14 mouse cellular contexts compared by ENCODE assay signal in the genomic region with DNA sequence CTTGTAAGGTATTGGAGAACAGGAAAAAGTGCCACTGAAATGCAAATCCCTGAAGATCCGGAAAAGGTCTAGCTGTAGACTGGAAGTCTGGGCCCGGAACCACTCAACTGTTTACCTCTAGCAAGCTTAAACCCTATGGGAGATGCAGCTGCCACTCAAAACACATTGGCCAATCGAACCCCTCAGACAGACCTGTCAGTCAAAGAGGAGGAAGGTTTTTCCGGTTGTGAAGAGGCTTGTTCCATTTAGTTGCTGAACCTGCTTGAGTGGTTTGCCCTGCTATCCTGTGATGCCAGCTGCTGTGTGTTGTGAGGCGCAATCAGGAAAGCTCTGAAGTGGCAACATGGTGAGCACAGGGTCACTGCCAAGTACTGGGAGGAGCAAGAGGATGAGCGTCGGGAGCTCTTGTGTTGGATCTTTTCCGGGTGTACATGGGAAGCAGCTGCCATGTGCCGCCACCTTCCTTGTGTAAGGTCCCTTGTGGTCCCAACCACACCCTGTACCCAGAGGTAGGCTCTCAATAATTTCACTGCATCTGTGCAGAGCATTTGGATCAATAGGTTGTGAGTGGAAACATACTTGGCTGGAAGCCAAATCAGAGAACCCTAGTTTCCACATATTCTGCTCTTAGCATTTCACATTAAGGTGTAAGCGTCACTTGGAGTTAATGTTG. TPM values are rescaled to one million over a fixed set of nuclear protein-coding genes. Genes with fewer than 3 reads are reported as not detected.
DNase-seq lines count a peak whose midpoint lies in the region; ATAC-seq lines count a peak whose summit lies in the region.
"Had no signal": no experiment of that assay in that cellular context is flagged by ENCODE, and none has a peak within 500 bp of the region (broad histone marks: within the 10 kb centered on the region; RNA-seq: fewer than 3 reads in every experiment).

No protein-coding gene starts in this region.

- DNase-seq in MN1 (ENCODE audit: low spot score) = peak; percentile 41
- peak; percentile 33 for DNase-seq in c-Kit-positive CD71-positive TER-119-positive erythroid progenitor cells, embryonic 14.5 days (ENCODE audit: low spot score)
- DNase-seq in lung, postnatal 14 days = no peak
- DNase-seq in layer of hippocampus, postnatal 25 days (ENCODE audit: extremely low spot score in 1 of 2, low spot score in 1 of 2) = no peak
- DNase-seq: heart, postnatal 36 days; kidney, adult 9 months; right cerebral cortex, postnatal 14 days had no signal

- no peaks in the 10 kb centered on the region for H3K4me1 ChIP-seq in intestine, embryonic 16.5 days (ENCODE audit: control insufficient read depth, insufficient read depth, low read length)
- no peaks in the 10 kb centered on the region for H3K4me1 ChIP-seq in intestine, embryonic 15.5 days (replicated peaks)
- no peaks in the 10 kb centered on the region for H3K4me1 ChIP-seq in liver, embryonic 16.5 days (ENCODE audit: control insufficient read depth, low read depth, low read length)
- H3K4me1 ChIP-seq: limb, embryonic 12.5 days; neural tube, embryonic 13.5 days had no signal

- WGBS in intestine, embryonic 16.5 days = 62% methylated on average over 10 of the region's 10 CpGs
- WGBS in intestine, embryonic 15.5 days = 64% methylated on average over 10 of the region's 10 CpGs
- WGBS in liver, embryonic 16.5 days (ENCODE audit: insufficient replicate concordance) = 48% methylated on average over 10 of the region's 10 CpGs

- H3K4me2 ChIP-seq in intestine, embryonic 16.5 days (ENCODE audit: low read depth, low read length) = no peak overlapping the region
- no peak overlapping the region for H3K4me2 ChIP-seq in intestine, embryonic 15.5 days (replicated peaks)
- H3K4me2 ChIP-seq in liver, embryonic 16.5 days (ENCODE audit: low read depth, low read length) = no peak overlapping the region
- H3K4me2 ChIP-seq: limb, embryonic 12.5 days; midbrain, embryonic 11.5 days; neural tube, embryonic 13.5 days had no signal

- no peak overlapping the region for H3K4me3 ChIP-seq in intestine, embryonic 16.5 days (ENCODE audit: low read length)
- no peak overlapping the region for H3K4me3 ChIP-seq in intestine, embryonic 15.5 days (replicated peaks)
- H3K4me3 ChIP-seq in liver, embryonic 16.5 days (ENCODE audit: low read depth, low read length) = 0 out of 2 replicates have a peak overlapping the region, but pooled peaks have one; percentile 0
- H3K4me3 ChIP-seq: limb, embryonic 12.5 days; neural tube, embryonic 13.5 days had no signal

- no peak overlapping the region for H3K9ac ChIP-seq in intestine, embryonic 16.5 days (ENCODE audit: low read depth, low read length)
- no peak overlapping the region for H3K9ac ChIP-seq in intestine, embryonic 15.5 days
- H3K9ac ChIP-seq in liver, embryonic 16.5 days (ENCODE audit: low read depth, low read length) = no peak overlapping the region
- H3K9ac ChIP-seq: limb, embryonic 12.5 days; neural tube, embryonic 13.5 days had no signal

- ATAC-seq in intestine, embryonic 16.5 days = peak; percentile 62
- no peak for ATAC-seq in intestine, embryonic 15.5 days
- ATAC-seq in liver, embryonic 16.5 days (ENCODE audit: low read depth) = peak; percentile 63

- H3K27me3 ChIP-seq in intestine, embryonic 16.5 days (replicated peaks; ENCODE audit: control insufficient read depth, insufficient read depth, low read length) = no peaks in the 10 kb centered on the region
- no peaks in the 10 kb centered on the region for H3K27me3 ChIP-seq in intestine, embryonic 15.5 days (replicated peaks)
- H3K27me3 ChIP-seq in liver, embryonic 16.5 days (ENCODE audit: control insufficient read depth, insufficient read depth, low read depth, low read length) = no peaks in the 10 kb centered on the region
- H3K27me3 ChIP-seq: limb, embryonic 12.5 days; neural tube, embryonic 13.5 days had no signal

- H3K9me3 ChIP-seq in intestine, embryonic 16.5 days (ENCODE audit: control insufficient read depth, low read length) = no peaks in the 10 kb centered on the region
- no peaks in the 10 kb centered on the region for H3K9me3 ChIP-seq in intestine, embryonic 15.5 days
- no peaks in the 10 kb centered on the region for H3K9me3 ChIP-seq in liver, embryonic 16.5 days (replicated peaks; ENCODE audit: control insufficient read depth, low read length)
- H3K9me3 ChIP-seq: neural tube, embryonic 13.5 days had no signal

- no peaks in the 10 kb centered on the region for H3K36me3 ChIP-seq in intestine, embryonic 16.5 days (ENCODE audit: control insufficient read depth, insufficient read depth, low read length)
- no peaks in the 10 kb centered on the region for H3K36me3 ChIP-seq in intestine, embryonic 15.5 days
- H3K36me3 ChIP-seq in liver, embryonic 16.5 days (ENCODE audit: control insufficient read depth, insufficient read depth) = no peaks in the 10 kb centered on the region
- H3K36me3 ChIP-seq: limb, embryonic 12.5 days; neural tube, embryonic 13.5 days had no signal

- H3K27ac ChIP-seq in intestine, embryonic 16.5 days (ENCODE audit: low read length) = no peak overlapping the region
- no peak overlapping the region for H3K27ac ChIP-seq in intestine, embryonic 15.5 days
- no peak overlapping the region for H3K27ac ChIP-seq in liver, embryonic 16.5 days (ENCODE audit: low read length)
- H3K27ac ChIP-seq: limb, embryonic 12.5 days; neural tube, embryonic 13.5 days had no signal

RNA-seq across cellular contexts. Expression of gene Olfr761, which starts 42.9 kb away (rescaled TPM):
- polyA plus RNA-seq in intestine, embryonic 16.5 days (2015; fragmentation: Nextera tagmentation; extraction: Ambion mirVana) = not detected in 2 replicates
- polyA plus RNA-seq in intestine, embryonic 15.5 days (2015; fragmentation: Nextera tagmentation; extraction: Ambion mirVana) = not detected in 2 replicates
- polyA plus RNA-seq in liver, embryonic 16.5 days (2015; fragmentation: Nextera tagmentation; extraction: Ambion mirVana) = not detected in 2 replicates
- not detected for total RNA-seq in layer of hippocampus, postnatal 25 days (2021)
- total RNA-seq: heart, postnatal 36 days; layer of hippocampus, postnatal 10 days had no signal
- polyA plus RNA-seq: limb, embryonic 12.5 days; midbrain, embryonic 11.5 days; neural tube, embryonic 13.5 days had no signal

Comparison
In these comparisons a context has a peak if more than half of its experiments do, and no peak if none do; other contexts are left out.
1. DNase-seq: peak in MN1 (single experiment) and c-Kit-positive CD71-positive TER-119-positive erythroid progenitor cells, embryonic 14.5 days (single experiment); none in lung, postnatal 14 days (single experiment) and layer of hippocampus, postnatal 25 days (0 of 2).